Mouse (Mus musculus) layer of hippocampus, adult 18-20 months (tissue): ENCODE data around the gene Radil. TPM values are rescaled to one million over a fixed set of nuclear protein-coding genes. Genes with fewer than 3 reads are reported as not detected.

Experiments used
- DNase-seq, 2 experiments: peaks; one replicate each; pipeline ENCODE4 v3.0.0; 2022; ENCODE audit warnings: low spot score in 2 of 2
- total RNA-seq, 2 experiments: library from RNA; stranded (reverse); gene quantifications; 2 replicates each; pipeline ENCODE4 v1.2.3; 2021

The Radil gene
- total RNA-seq, 2 experiments from 2014 or later, result 12.3 to 13.3 TPM

GRCm38 (mm10) chr5:142450846-142451245, 100.1 kb downstream of the Radil start:
- DNase-seq, result no peak

DNA sequence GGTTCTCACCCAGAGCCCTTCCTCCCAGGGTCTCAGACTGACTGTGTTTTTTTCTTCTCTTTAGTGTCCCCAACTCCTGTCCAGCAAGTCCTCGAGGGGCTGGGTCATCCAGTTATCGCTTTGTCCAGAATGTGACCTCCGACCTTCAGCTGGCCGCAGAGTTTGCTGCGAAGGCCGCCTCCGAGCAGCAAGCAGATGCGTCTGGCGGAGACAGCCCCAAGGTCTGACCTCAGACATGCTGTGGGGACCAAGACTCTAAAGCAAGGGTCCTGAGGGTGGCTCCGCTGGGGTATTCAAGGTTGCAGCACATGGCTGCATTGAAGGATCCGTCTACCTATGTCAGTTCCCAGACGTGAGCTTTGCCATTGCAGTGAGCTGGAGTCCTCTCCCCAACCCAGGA, 102.3 kb downstream of the Radil start:
- no peak for DNase-seq

GRCm38 (mm10) chr5:142448076-142448475, 102.8 kb downstream of the Radil start:
- peak; percentile 86 to 96 for DNase-seq

DNA sequence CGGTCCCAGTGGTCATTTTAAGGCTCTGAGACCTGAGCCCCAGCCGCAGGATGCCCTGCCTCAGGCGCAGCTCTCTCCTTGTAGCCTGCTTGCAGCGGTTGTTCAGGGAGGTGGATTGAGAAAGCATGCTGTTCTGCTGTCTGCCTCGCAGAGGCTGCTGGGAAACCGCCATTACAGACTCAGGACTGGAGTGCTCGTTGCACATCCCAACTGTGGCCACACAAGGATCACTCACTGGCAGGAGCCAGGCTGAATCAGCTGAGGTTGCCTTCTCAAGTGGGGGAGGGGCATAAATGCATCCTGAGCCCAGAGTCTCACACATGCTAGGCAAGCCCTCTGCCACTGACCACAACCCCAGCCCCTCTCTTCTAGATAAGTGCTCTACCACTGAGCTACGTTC, 105.2 kb downstream of the Radil start:
- DNase-seq, result no peak

- DNase-seq, result no peak
Measured at GRCm38 (mm10) chr5:142444791-142445531, 105.9 kb downstream of the Radil start.

DNA sequence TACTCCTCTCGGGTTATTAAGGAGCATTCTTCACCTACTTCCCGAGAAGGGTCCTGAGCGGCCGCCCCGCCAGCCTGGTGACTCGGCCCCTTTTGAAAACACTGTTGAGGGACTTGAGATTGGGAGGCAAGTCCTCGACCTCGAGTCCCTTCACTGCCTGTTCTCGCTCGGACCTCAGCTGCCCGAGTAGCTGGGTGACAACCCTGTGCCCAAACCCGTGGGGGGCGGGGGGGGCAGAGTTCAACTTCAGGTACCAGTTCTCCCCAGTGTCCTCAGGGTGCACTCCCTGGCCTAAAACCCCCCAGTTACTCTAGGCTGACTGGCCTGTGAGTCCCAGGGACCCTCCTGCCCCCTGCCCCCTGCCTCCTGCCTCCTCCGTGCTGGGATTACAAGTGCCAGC, 106.9 kb downstream of the Radil start:
- no peak for DNase-seq

GRCm38 (mm10) chr5:142443514-142443913, 107.4 kb downstream of the Radil start:
- no peak for DNase-seq

DNA sequence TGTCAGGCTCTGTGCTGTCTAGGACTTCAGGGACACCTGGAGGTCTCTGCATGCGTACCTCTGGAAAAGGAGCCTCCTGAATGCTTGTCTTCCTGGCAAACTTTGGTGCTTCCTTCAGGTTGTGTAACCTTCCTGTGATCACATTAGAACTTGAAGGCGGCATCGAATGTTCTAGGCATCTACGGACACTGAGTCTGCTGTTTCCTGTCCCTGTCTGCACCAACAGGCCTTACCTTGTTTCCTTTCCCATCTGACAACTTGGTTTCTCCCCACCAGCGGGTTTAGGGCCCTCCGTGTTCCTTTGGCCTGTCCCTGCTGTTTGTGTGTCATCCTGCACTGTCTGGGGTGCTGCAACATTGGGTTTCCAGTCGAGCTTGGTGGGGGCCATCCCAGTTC, 108.9 kb downstream of the Radil start:
- no peak for DNase-seq

GRCm38 (mm10) chr5:142441332-142442044, 109.4 kb downstream of the Radil start:
- no peak for DNase-seq

DNA sequence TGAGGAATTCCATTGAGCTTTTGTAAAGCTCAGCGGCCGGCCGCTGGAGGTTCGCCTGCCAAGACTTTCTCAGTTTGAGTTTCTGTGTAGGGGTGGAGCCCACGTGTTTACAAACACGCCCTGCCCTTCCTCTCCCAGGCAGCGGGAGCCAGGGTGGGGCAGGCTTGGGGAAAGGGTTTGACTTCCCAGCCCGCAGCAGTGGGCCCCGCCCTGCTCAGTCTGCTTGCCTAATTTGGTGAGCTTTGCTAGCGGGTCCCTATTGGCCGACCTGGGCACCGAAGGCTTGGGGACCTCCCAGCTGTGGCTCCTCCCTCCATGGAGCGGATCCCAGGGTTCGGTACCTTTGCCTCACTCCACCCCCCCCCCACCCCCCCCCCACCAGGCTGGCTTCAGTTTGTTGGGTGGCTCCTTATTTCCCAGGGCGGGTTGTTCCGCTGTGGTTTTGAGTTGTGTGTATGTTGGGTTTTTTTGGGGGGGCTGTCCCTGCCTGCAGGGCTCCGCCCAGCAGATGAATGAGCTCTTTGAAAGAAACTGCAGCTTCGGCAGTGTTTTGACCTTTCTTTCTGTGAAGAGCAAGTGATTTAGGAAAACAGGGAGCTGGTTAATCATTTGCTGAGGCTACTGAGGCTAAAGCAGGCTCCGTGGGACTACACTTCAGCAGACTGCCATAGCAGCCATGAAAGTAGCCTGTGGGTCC, 110.3 kb downstream of the Radil start:
- peak; percentile 52 to 67 for DNase-seq

DNA sequence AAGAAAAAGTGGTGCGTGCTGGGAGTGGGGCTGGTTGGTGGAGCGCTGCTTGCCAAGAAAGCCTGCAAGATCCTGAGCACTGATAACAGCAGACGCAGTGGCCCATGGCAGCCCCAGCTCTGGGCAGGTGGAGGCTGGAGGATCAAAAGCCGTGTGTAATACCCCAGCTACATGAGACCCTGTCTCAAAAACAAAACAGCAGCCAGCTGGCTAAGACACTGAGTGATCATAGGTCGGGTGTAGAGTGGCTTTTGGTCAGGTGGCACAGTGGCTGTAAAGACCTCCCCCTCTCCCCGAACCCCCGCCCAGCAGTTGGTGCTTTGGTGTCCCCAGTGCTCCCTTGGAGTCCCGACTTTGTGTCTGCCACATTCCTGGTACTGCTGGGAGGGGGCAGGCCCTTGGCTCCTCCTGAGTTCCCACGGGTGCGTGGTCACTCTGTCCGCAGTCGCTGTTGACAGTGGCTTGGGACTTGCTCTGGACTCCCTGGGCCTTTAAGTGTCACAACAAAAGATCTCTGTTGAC, 110.9 kb downstream of the Radil start:
- no peak for DNase-seq

GRCm38 (mm10) chr5:142438380-142438938, 112.4 kb downstream of the Radil start:
- peak in 1 of 2 experiments; percentile 59 for DNase-seq

- no peak for DNase-seq
Measured at GRCm38 (mm10) chr5:142435736-142436135, 115.2 kb downstream of the Radil start.

Other genes starting within 250 kb of the Radil start
- 10 to 100 TPM; 51.1 to 55.3 TPM for gene Foxk1, start 149.6 kb downstream of the Radil start, total RNA-seq
- gene Ap5z1, start 87.2 kb downstream of the Radil start, total RNA-seq, result 10 to 100 TPM; 21.1 to 23.4 TPM
- gene Papolb, start 21.0 kb downstream of the Radil start, total RNA-seq, result under 1 TPM; 0.54 to 0.86 TPM
- 100 to 1,000 TPM; 160 to 165 TPM for gene Mmd2, start 57.7 kb upstream of the Radil start, total RNA-seq
- gene Wipi2, start 76.6 kb upstream of the Radil start, total RNA-seq, result 100 to 1,000 TPM in 1 of 2 experiments, 10 to 100 TPM in 1; 100.0 to 107 TPM
- 10 to 100 TPM; 43.0 to 45.7 TPM for gene Slc29a4, start 141.4 kb upstream of the Radil start, total RNA-seq